Mouse (Mus musculus): ENCODE data around the gene Gm11985. TPM values are rescaled to one million over a fixed set of nuclear protein-coding genes. Genes with fewer than 3 reads are reported as not detected.

The Gm11985 gene
- total RNA-seq, 4 experiments from 2014 or later = not detected

DNA sequence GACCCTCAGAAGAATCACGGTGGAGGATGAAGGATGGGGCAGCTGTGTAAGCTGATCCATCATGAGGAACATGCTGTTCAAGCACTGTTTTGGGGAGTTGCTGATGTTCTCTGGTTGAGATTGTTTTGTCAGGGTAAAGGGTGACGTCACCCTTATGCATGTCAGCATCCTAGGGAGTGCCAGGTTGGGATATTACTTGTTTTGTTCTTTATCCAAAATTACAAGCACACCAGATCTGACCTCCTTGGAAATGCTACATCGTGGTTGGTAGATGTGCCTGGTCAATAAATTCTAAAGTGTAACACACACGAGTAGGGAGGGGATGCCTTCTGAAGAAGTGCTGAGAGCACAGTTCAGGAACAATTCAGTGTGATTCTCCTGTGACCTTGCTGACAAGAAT is 31.9 kb downstream of the Gm11985 start:
- DNase-seq (ENCODE audit: low spot score in 2 of 2) = no peak

DNA sequence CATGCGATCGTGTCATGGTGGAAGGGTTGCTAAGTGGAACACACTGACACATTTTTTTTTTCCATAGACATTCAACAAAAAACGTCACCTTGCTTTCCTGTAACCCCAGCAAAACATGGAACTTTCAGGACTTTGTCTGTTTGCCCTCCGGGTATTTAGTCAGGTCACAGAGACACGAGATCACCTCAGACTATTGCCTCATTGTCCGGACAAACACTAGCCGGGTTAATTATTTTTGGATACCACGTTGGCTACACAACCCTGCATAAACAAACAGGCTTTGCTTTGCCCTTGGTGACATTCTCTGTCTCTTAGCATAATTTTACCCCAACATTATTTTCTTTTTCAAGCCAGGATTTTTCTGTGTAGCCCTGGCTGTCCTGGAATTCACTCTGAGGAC is 35.3 kb downstream of the Gm11985 start:
- no peak for DNase-seq (ENCODE audit: low spot score in 2 of 2)

DNA sequence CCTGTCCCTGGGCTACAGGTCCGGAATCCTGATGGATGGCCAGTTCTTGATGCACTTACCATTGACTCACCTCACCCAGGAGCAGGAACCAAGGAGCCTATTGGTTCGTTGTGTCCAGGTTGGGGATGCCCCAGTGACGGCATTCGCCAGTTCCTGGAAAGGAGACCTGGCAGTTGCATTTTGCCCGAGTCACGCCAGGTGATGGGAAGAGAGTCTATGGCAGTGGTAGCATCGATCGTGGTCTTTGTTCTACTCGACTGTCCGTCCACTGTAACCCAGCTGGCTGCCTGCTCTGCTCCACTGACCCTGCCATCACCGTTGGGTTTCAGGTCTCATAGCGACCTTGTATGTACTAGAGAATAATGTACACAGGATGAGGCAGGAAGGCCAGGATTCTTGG is 36.0 kb downstream of the Gm11985 start:
- no peak for DNase-seq (ENCODE audit: low spot score in 2 of 2)

DNA sequence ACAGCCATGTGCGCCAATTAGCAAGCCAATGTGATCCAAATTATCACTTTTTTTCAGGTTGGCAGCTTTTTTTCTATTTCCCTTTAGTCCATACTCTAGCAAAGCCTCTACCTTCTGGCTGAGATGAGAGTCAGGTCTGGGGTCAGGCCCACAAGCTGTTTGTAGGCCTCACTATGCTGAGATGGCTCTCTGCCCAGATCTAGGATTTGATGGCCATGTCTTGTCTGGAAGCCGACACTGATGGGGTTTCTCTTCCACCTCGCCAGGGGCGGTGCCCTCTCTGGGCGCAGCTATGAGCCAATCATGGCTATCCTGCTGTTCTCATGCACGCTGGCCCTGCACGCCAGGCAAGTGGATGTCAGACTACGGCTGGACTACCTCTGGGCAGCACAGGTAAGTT is 37.9 kb downstream of the Gm11985 start:
- no peak for DNase-seq (ENCODE audit: low spot score in 2 of 2)

DNA sequence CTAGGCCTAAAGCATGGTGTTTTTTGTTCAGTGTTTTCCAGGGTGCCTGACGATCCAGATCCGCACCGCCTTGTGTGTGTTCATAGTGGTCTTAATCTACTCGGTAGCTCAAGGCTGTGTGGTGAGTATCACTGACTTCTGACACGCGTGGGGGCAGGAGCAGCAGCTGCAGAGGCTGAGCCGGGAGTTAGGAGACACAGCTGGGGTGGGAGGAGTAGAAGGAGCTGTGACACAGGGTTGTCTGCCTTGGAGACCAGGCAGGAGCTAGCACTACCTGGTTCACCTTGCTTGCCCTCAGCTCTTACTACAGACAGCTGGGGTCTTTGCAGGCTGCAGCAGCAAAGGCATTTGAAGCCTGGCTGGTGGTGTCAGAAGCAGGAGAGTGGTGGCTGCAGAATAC is 38.9 kb downstream of the Gm11985 start:
- DNase-seq (ENCODE audit: low spot score in 2 of 2) = no peak

DNA sequence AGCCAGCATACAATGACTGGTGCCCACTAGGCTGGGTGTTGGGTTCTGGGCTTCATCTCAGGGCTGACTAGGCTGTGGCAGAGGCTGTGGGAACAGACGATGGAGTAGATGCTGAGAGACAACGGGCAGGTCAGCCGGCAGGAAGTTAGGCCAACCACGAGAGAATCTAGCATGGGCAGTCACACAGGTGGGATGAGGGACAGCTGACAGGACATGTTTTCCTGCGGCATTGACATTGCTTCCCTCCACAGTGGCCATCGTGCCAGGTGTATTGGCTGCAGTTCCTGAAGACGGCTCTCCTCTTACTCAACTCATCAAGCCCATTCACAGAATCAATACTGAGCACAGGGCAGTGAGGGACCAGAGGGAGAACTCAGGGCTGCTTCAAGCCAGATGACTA is 40.4 kb downstream of the Gm11985 start:
- no peak for DNase-seq (ENCODE audit: low spot score in 2 of 2)

DNA sequence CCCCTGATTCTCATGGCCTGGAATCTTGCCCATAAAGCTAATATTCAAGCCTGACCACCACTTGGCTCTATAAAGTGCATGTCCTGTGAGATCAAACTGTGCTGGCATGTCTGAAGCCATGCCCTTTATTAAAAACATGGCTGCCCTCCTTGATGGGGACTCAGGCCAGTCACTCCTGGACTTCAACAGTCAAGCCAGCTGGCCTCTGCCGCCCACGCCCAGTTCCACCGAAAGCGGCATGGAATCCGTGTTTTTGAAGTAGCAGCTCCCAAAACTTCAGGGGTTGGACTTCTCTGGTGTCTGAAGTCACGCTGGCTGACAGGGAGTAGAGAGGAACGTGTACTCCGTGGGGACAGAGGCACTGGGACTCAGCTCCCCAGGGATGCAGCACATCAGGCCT is 40.8 kb downstream of the Gm11985 start:
- DNase-seq (ENCODE audit: low spot score in 2 of 2) = no peak

DNA sequence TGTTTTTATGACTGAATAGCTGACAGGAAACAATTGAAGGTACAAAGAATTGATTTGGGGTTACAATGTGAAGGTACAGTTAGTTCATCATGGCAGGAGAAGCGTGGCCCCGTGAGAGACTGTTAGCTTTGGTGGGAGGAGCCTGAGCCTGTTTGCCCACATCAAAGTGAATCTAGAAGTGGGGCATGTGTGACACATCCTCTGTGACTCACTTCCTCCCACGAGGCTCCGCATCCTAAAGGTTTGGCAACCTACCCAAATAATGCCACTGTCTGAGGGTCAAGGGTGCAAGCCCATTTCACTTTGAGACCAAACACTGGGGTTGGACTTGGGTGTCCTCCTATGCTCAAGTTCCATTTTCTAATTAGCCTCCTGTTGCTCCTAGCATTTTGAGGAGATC is 43.1 kb downstream of the Gm11985 start:
- no peak for DNase-seq (ENCODE audit: low spot score in 2 of 2)

DNA sequence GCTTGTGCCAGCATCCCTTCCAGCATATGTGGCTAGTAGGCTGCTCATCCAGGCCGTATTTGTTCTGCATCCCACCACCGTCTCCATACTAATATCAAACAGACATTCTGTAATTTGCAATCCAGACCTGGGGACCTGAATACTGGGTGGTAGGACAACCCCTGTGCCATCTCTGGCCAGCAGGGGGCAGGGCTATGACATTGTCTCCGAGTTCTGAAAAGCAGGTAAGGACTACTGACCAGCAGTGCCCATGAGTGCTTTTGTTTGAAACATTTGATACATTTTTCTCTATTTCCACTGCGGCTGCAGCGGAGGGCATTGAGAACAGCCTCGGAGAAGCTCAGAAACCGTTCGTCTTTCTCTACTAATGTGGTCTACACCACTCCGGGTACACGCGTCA is 44.0 kb downstream of the Gm11985 start:
- DNase-seq (ENCODE audit: low spot score in 2 of 2) = no peak

DNA sequence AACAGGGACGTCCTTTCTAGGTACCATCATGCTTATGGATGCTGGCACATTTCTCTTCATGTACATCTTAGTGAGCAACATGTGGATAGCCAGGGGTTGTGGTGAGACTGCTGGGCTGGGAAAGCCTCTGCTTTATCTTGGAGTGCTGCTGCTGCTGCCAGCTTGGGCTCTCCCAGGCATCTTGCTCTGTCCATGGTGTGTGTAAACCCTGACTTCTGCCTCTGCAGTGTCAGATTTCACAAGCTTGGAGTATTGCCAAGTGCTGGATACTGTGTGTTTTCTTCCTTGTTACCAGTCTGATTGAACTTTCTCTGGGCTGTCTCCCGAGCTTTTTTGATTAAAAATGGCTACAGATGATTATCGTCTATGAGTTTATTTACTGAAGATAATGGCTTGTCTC is 45.6 kb downstream of the Gm11985 start:
- no peak for DNase-seq (ENCODE audit: low spot score in 2 of 2)

DNA sequence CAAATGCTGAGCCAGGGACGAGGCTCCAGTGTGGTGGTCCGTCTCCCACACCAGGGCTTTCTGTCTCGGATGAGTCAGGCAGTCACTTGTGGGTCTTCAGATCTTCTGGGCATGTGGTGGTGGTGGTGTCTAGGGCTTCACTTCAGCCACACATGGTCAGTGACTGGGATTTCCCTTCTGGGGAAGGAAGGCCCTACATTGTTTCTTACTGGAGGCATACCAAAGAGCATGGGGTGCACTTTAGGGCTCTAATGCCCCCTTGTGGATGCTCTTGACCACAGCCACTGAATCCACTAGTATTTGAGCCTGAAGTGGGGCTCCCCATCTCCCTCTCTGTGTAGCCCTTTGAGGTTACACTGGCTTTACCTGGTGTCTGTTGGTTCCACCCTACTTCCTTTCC is 47.9 kb downstream of the Gm11985 start:
- DNase-seq (ENCODE audit: low spot score in 2 of 2) = no peak

DNA sequence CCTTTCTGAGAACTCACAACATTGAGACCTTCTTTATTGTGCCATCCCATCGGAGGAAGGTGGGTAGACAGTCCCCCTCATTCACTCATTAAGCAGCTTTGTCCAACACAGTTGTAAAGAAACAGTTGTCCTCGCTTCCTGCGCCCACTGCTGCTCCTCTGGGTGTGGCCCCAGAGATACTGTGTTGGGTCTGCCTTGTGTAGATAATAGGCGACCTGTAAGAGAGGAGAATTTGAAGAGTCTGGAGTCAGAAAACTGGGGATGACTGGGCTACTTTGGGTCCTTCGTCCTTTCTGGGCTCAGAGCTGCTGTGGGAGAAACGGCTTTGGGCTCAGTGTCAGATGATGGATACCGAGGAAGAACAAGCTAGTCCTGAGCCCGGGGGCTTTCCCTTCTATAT is 50.0 kb downstream of the Gm11985 start:
- DNase-seq (ENCODE audit: low spot score in 2 of 2) = no peak

DNA sequence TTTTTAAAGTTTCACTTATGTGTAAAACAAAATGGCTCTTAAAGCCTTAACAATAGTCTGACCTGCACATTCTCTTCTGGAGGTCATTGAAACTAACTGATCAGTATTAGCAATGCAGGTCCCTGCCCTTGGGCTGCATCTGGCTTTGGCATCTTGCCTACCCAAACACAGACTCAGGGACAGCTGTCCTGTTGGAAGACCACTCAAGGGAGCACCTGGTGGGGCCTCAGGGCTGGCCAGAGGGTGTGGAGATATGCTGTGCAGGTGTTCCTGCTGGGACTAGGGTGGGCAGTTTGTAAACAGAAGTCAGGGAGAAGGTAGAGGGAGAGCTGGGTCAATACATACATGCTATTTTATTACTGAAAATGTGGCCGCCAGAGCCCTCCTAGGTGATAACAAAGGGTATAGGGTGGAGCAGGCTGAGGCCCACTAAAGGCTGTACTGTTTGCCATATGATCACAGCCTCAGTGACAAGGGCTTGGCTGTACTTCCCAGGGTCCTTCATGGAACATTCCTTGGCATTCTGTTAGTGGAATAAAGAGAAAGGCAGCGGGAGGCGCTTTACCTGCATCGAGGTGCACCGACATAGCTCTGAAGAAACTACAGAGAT is 52.0 kb downstream of the Gm11985 start:
- no peak for DNase-seq (ENCODE audit: low spot score in 2 of 2)

DNA sequence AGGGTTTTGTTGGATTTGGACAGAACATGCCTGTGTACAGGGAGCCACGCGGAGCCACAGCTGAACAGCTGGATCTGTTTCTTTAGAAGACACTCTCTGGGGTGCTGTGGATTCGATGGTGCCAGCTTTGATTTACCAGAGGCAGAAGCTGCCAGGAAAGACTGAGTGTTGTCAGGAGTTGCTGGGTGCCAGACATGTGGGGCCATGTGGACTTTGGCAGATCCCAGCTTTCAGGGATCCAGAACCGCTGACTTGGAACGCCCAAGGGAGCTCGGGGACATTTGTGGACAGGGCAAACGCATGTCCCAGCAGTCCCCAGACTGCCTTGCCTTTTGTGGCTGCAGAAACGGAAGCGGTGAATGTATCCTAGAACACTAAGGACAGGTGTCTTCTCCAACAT is 52.6 kb downstream of the Gm11985 start:
- DNase-seq (ENCODE audit: low spot score in 2 of 2) = no peak

DNA sequence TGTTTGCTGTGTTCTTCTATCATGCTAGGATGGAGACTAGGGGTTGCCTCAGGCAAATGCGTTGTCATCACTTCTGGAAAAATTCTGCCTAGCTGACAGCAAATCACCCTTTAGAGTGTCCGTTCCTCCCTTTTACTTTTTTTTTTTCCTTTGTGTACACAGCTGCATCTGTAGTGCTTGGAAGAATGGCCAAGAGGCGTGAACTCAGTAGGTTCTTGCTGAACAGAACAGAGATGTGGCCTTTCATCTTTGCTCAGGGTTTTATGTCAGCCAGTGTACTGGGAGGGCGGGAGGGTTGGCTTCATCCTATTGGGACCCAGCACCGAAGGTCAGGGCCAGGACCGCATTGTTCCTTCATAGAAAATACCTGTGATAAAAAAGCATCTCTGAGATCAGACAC is 53.1 kb downstream of the Gm11985 start:
- DNase-seq (ENCODE audit: low spot score in 2 of 2) = no peak

DNA sequence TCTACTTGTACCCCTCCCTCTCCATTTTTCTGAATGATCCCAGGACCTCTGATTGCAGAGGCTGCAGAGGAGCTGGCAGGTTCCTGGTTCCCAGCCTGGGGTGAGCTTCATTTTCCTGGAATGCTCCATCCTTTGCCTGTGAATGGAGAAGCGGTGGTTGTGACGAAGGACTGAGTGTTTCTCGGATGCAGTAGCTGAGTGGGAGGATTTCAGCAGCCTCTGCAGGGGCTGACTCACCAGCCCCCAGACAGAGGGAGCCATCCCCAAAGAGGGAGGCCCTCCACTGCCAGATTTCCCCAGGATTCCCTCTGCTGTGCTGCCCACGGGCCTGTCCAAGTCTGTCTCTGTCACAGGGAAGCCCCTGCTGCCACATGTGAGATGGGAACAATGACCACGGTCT is 54.0 kb downstream of the Gm11985 start:
- no peak for DNase-seq (ENCODE audit: low spot score in 2 of 2)

DNA sequence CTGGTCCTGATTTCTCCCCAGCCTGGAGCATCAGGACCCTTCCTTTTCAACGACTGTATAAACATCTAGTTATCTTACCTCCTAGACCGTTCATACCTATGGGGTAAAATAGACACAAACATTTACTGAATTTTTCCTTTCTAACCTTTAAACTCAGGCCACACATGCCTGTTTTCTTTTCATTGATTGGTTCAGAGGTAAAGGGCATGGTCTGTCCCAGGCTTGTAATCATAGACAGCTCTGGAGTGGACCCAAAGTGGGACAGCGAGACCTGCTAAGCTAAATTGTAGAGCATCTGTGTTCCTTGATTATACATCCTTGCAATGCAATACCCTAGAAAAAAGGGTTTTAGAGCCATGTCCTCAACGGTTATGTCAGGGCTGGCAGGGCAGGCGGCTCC is 54.6 kb downstream of the Gm11985 start:
- no peak for DNase-seq (ENCODE audit: low spot score in 2 of 2)

Other genes starting within 250 kb of the Gm11985 start
- under 1 TPM; 0.34 to 0.77 (median 0.61) TPM for gene Adcy1, start 125.1 kb downstream of the Gm11985 start, total RNA-seq (2022)
- gene Igfbp1, start 9.2 kb upstream of the Gm11985 start, total RNA-seq (2022) = not detected
- 1 to 10 TPM; 4.0 to 9.3 (median 6.5) TPM for gene Igfbp3, start 25.4 kb upstream of the Gm11985 start, total RNA-seq (2022)